Mouse (Mus musculus) liver, embryonic 16.5 days (tissue): ENCODE measurements around the gene Crtc1. TPM values are rescaled to one million over a fixed set of nuclear protein-coding genes. Genes with fewer than 3 reads are reported as not detected.
A peak's percentile ranks its signal among the peaks of the same experiment; 100 is the strongest.

ENCODE experiments used
- ATAC-seq: fragments of 200-750 bp; cut with Nextera tagmentation; 2 replicates; pipeline ENCODE4 v1.8.0; 2017; ENCODE audit warnings: low read depth, mild to moderate bottlenecking, moderate number of reproducible peaks, moderate library complexity
- H3K27ac ChIP-seq: fragments of 300-500 bp; sonication (generic); 2 replicates; pipeline ENCODE4 v1.5.1; 2014; ENCODE audit warnings: mild to moderate bottlenecking, low read length
- H3K27me3 ChIP-seq: fragments of 300-500 bp; sonication (generic); 2 replicates; pipeline ENCODE4 v1.6.1; 2014; ENCODE audit warnings: low read depth, low read length, mixed read lengths; ENCODE audit not compliant: control insufficient read depth, insufficient read depth
- H3K36me3 ChIP-seq: fragments of 300-500 bp; sonication (generic); 2 replicates; pipeline ENCODE4 v1.6.1; 2014; ENCODE audit warnings: mild to moderate bottlenecking; ENCODE audit not compliant: control insufficient read depth, insufficient read depth
- H3K4me1 ChIP-seq: fragments of 300-500 bp; sonication (generic); 2 replicates; pipeline ENCODE4 v1.6.1; 2014; ENCODE audit warnings: low read depth, low read length, mixed read lengths; ENCODE audit not compliant: control insufficient read depth
- H3K4me2 ChIP-seq: fragments of 300-500 bp; sonication (generic); 2 replicates; pipeline ENCODE4 v1.6.1; 2014; ENCODE audit warnings: low read depth, low read length, mixed read lengths
- H3K4me3 ChIP-seq: fragments of 300-500 bp; sonication (generic); 2 replicates; pipeline ENCODE4 v1.5.1; 2014; ENCODE audit warnings: low read depth, mild to moderate bottlenecking, low read length
- H3K9ac ChIP-seq: fragments of 300-500 bp; sonication (generic); 2 replicates; pipeline ENCODE4 v1.6.1; 2014; ENCODE audit warnings: low read depth, low read length
- H3K9me3 ChIP-seq: fragments of 300-500 bp; sonication (generic); replicated peaks from 2 replicates; pipeline ENCODE4 v1.6.1; 2016; ENCODE audit warnings: low read length; ENCODE audit not compliant: control insufficient read depth
- WGBS: fragments of 180-500 bp; shearing (Covaris S2); extraction: QIAGEN DNeasy Blood & Tissue Kit; methylation state at CpG from one replicate; pipeline ENCODE4 v1.1.7; 2014; ENCODE audit not compliant: insufficient replicate concordance; 5-methylcytosine and 5-hydroxymethylcytosine counted together
- polyA plus RNA-seq: library from polyadenylated mRNA; unstranded; fragments of >200 nt; fragmentation: Nextera tagmentation; extraction: Ambion mirVana; gene quantifications from 2 replicates; pipeline ENCODE4 v1.2.1, GENCODE M21; 2015

The Crtc1 gene
- polyA plus RNA-seq, 1 experiment from 2014 or later: 3.9 TPM

- Histone ChIP-seq H3K36me3 (no peaks in the 10 kb centered on the region), H3K27me3 (peaks cover 13% of the 10 kb centered on the region), H3K4me2 (peak within 1 kb of the TSS; percentile 90), H3K4me3 (peak within 1 kb of the TSS; percentile 80), H3K27ac (peak within 1 kb of the TSS; percentile 84), H3K9ac (peak within 1 kb of the TSS; percentile 97), H3K4me1 (peaks cover 26% of the 10 kb centered on the region), H3K9me3 (no peaks in the 10 kb centered on the region)
- peak; percentile 90 for ATAC-seq
- WGBS: under 1% methylated on average over 53 of the region's 53 CpGs
Observed at GRCm38 (mm10) chr8:70476333-70477268, 37.2 kb upstream of the Crtc1 start, which contains the start of gene Klhl26. Gene Klhl26 (minus strand): TSS chr8:70476968.

- no peak overlapping the region for H3K9ac ChIP-seq
- peaks cover 39% of the 10 kb centered on the region for H3K4me1 ChIP-seq
- no peaks in the 10 kb centered on the region for H3K36me3 ChIP-seq
- 95% methylated on average over 7 of the region's 7 CpGs for WGBS
- H3K27ac ChIP-seq: no peak overlapping the region
- ATAC-seq: no peak
- no peak overlapping the region for H3K4me2 ChIP-seq
- no peak overlapping the region for H3K4me3 ChIP-seq
- no peaks in the 10 kb centered on the region for H3K27me3 ChIP-seq
- H3K9me3 ChIP-seq: no peaks in the 10 kb centered on the region
Observed at GRCm38 (mm10) chr8:70471856-70472255, 32.5 kb upstream of the Crtc1 start.

- Histone ChIP-seq H3K4me1 (peaks cover 31% of the 10 kb centered on the region), H3K36me3 (no peaks in the 10 kb centered on the region), H3K9ac (no peak overlapping the region), H3K4me2 (no peak overlapping the region), H3K4me3 (no peak overlapping the region), H3K27me3 (no peaks in the 10 kb centered on the region), H3K9me3 (no peaks in the 10 kb centered on the region), H3K27ac (peak overlapping the region; percentile 21)
- 50% methylated on average over 2 of the region's 2 CpGs for WGBS
- no peak; the same call in 1 of the 2 replicates for ATAC-seq
Observed at GRCm38 (mm10) chr8:70469938-70470337, 30.6 kb upstream of the Crtc1 start.

- peak; percentile 60 for ATAC-seq
- Histone ChIP-seq H3K9me3 (no peaks in the 10 kb centered on the region), H3K36me3 (no peaks in the 10 kb centered on the region), H3K4me3 (no peak overlapping the region), H3K27ac (peak overlapping the region; percentile 21), H3K27me3 (no peaks in the 10 kb centered on the region), H3K9ac (no peak overlapping the region), H3K4me2 (no peak overlapping the region), H3K4me1 (peaks cover 31% of the 10 kb centered on the region)
- WGBS: 27% methylated on average over 10 of the region's 10 CpGs
Observed at GRCm38 (mm10) chr8:70469295-70469916, 30.0 kb upstream of the Crtc1 start.

- Histone ChIP-seq H3K4me3 (no peak overlapping the region), H3K27ac (no peak overlapping the region), H3K9ac (no peak overlapping the region), H3K4me1 (peaks cover 31% of the 10 kb centered on the region), H3K27me3 (no peaks in the 10 kb centered on the region), H3K9me3 (no peaks in the 10 kb centered on the region), H3K36me3 (no peaks in the 10 kb centered on the region), H3K4me2 (no peak overlapping the region)
- 81% methylated on average over 4 of the region's 4 CpGs for WGBS
- no peak for ATAC-seq
Observed at GRCm38 (mm10) chr8:70468733-70469132, 29.4 kb upstream of the Crtc1 start.

- no peaks in the 10 kb centered on the region for H3K27me3 ChIP-seq
- H3K9ac ChIP-seq: no peak overlapping the region
- no peaks in the 10 kb centered on the region for H3K9me3 ChIP-seq
- H3K4me2 ChIP-seq: no peak overlapping the region
- ATAC-seq: no peak
- 27% methylated on average over 1 of the region's 1 CpGs for WGBS
- H3K4me3 ChIP-seq: no peak overlapping the region
- H3K36me3 ChIP-seq: no peaks in the 10 kb centered on the region
- H3K27ac ChIP-seq: no peak overlapping the region
- peaks cover 31% of the 10 kb centered on the region for H3K4me1 ChIP-seq
Observed at GRCm38 (mm10) chr8:70467907-70468306, 28.5 kb upstream of the Crtc1 start.

GRCm38 (mm10) chr8:70467229-70467725, 27.9 kb upstream of the Crtc1 start:
- Histone ChIP-seq H3K36me3 (no peaks in the 10 kb centered on the region), H3K4me2 (no peak overlapping the region), H3K9me3 (no peaks in the 10 kb centered on the region), H3K9ac (no peak overlapping the region), H3K27ac (no peak overlapping the region), H3K4me3 (no peak overlapping the region), H3K4me1 (peaks cover 31% of the 10 kb centered on the region), H3K27me3 (no peaks in the 10 kb centered on the region)
- WGBS: 71% methylated on average over 5 of the region's 5 CpGs
- peak; percentile 47 for ATAC-seq

GRCm38 (mm10) chr8:70466771-70467170, 27.4 kb upstream of the Crtc1 start:
- Histone ChIP-seq H3K9ac (no peak overlapping the region), H3K4me3 (no peak overlapping the region), H3K4me1 (peaks cover 31% of the 10 kb centered on the region), H3K4me2 (no peak overlapping the region), H3K27ac (no peak overlapping the region), H3K27me3 (no peaks in the 10 kb centered on the region), H3K36me3 (no peaks in the 10 kb centered on the region), H3K9me3 (no peaks in the 10 kb centered on the region)
- ATAC-seq: no peak
- 80% methylated on average over 11 of the region's 11 CpGs for WGBS

GRCm38 (mm10) chr8:70466305-70466704, 26.9 kb upstream of the Crtc1 start:
- no peak overlapping the region for H3K4me2 ChIP-seq
- no peaks in the 10 kb centered on the region for H3K36me3 ChIP-seq
- WGBS: 75% methylated on average over 4 of the region's 4 CpGs
- H3K27ac ChIP-seq: no peak overlapping the region
- no peak for ATAC-seq
- H3K4me1 ChIP-seq: peaks cover 31% of the 10 kb centered on the region
- H3K27me3 ChIP-seq: no peaks in the 10 kb centered on the region
- H3K9ac ChIP-seq: no peak overlapping the region
- no peaks in the 10 kb centered on the region for H3K9me3 ChIP-seq
- H3K4me3 ChIP-seq: no peak overlapping the region
